Comparison of ENCODE assay signal across 20 mouse cellular contexts in the genomic region with DNA sequence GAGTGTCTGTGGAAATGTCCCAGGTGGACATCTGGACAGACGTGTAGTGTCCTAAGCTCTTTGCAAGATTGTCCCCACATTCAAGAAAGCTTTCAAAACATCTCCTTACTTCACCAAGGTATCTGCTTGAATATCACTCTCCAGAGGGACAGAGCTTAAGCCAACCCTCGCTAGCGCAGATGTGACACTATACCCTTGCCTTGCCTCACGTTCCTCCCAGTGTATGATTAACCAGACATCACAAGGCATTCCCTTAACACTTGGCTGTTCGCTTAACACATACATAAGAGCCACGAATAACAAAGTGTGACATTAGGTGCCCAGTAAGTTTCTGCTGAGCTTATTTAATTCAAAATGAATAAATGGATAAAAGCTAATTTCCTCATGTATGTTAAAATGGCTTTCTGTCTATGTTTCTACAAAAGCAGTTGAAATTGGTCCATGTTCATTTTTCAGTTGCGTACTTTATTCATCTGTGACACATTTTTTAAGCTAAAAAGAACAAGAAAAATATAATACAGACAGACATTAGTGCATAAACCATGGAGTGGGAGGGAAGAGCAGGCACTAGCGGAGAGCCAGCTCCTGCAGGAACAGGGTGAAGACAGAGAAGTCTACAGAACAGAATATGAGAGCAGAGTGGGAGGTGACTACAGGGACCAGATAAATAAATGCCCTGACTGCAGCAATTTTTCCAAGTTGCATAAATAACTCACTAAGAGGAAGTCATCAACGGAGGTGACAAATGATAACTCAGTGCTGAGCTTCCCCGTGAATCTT.
DNase-seq lines count a peak whose midpoint lies in the region; ATAC-seq and TF ChIP-seq lines count a peak whose summit lies in the region.
"Had no signal": no experiment of that assay in that cellular context is flagged by ENCODE, and none has a peak within 500 bp of the region (broad histone marks: within the 10 kb centered on the region; RNA-seq: fewer than 3 reads in every experiment).

No protein-coding gene starts in this region.

- no peaks in the 10 kb centered on the region for H3K36me3 ChIP-seq in hindbrain, embryonic 12.5 days
- no peaks in the 10 kb centered on the region for H3K36me3 ChIP-seq in hindbrain, embryonic 11.5 days (ENCODE audit: control insufficient read depth, insufficient read depth, low read length)
- no peaks in the 10 kb centered on the region for H3K36me3 ChIP-seq in kidney, embryonic 16.5 days (ENCODE audit: insufficient read depth, low read length)
- no peaks in the 10 kb centered on the region for H3K36me3 ChIP-seq in lung, embryonic 14.5 days (ENCODE audit: insufficient read depth)
- H3K36me3 ChIP-seq in lung, postnatal 0 days (ENCODE audit: insufficient read depth, low read length), result no peaks in the 10 kb centered on the region
- H3K36me3 ChIP-seq: embryonic facial prominence, embryonic 13.5 days; forebrain, embryonic 12.5 days; heart, embryonic 15.5 days; hindbrain, embryonic 10.5 days had no signal

- H3K9me3 ChIP-seq in hindbrain, embryonic 12.5 days (replicated peaks), result no peaks in the 10 kb centered on the region
- no peaks in the 10 kb centered on the region for H3K9me3 ChIP-seq in hindbrain, embryonic 11.5 days (ENCODE audit: control insufficient read depth, low read length)
- no peaks in the 10 kb centered on the region for H3K9me3 ChIP-seq in kidney, embryonic 16.5 days (ENCODE audit: low read length)
- H3K9me3 ChIP-seq in lung, embryonic 14.5 days (ENCODE audit: low read depth, low read length), result no peaks in the 10 kb centered on the region
- no peaks in the 10 kb centered on the region for H3K9me3 ChIP-seq in lung, postnatal 0 days (ENCODE audit: low read length)
- H3K9me3 ChIP-seq: embryonic facial prominence, embryonic 13.5 days; forebrain, embryonic 12.5 days; heart, embryonic 15.5 days; hindbrain, embryonic 10.5 days had no signal

- no peak overlapping the region for H3K4me2 ChIP-seq in hindbrain, embryonic 12.5 days (replicated peaks)
- no peak overlapping the region for H3K4me2 ChIP-seq in hindbrain, embryonic 11.5 days (replicated peaks; ENCODE audit: low read depth, low read length)
- no peak overlapping the region for H3K4me2 ChIP-seq in kidney, embryonic 16.5 days (replicated peaks; ENCODE audit: low read depth, low read length)
- no peak overlapping the region for H3K4me2 ChIP-seq in lung, embryonic 14.5 days
- no peak overlapping the region for H3K4me2 ChIP-seq in lung, postnatal 0 days (replicated peaks; ENCODE audit: low read depth, low read length)
- H3K4me2 ChIP-seq: embryonic facial prominence, embryonic 13.5 days; forebrain, embryonic 12.5 days; heart, embryonic 15.5 days had no signal

- H3K27me3 ChIP-seq in hindbrain, embryonic 12.5 days, result peaks cover 3% of the 10 kb centered on the region
- H3K27me3 ChIP-seq in hindbrain, embryonic 11.5 days (ENCODE audit: control insufficient read depth, insufficient read depth, low read length), result no peaks in the 10 kb centered on the region
- H3K27me3 ChIP-seq in kidney, embryonic 16.5 days (ENCODE audit: insufficient read depth, low read length), result 0 out of 2 replicates have a peak, but pooled peaks cover 6% of the 10 kb centered on the region
- H3K27me3 ChIP-seq in lung, embryonic 14.5 days (ENCODE audit: insufficient read depth, low read length), result no peaks in the 10 kb centered on the region
- no peaks in the 10 kb centered on the region for H3K27me3 ChIP-seq in lung, postnatal 0 days (replicated peaks; ENCODE audit: insufficient read depth, low read length)
- H3K27me3 ChIP-seq: heart, embryonic 15.5 days had no signal

- no peak for TF ChIP-seq EP300 in lung, postnatal 0 days (IDR thresholded peaks at IDR 0.05)

- no peak for ATAC-seq in hindbrain, embryonic 12.5 days (ENCODE audit: low FRiP score)
- ATAC-seq in hindbrain, embryonic 11.5 days (ENCODE audit: low FRiP score), result no peak
- peak; percentile 74; the same call in 1 of the 2 replicates for ATAC-seq in kidney, embryonic 16.5 days (ENCODE audit: low FRiP score, low TSS enrichment)
- ATAC-seq in lung, embryonic 14.5 days (ENCODE audit: insufficient read depth), result no peak
- ATAC-seq in lung, postnatal 0 days, result no peak
- ATAC-seq: forebrain, embryonic 16.5 days; hindbrain, embryonic 16.5 days had no signal

- TF ChIP-seq CTCF in lung, embryonic 14.5 days (IDR thresholded peaks at IDR 0.05; ENCODE audit: low read depth), result no peak
- TF ChIP-seq CTCF in lung, postnatal 0 days (IDR thresholded peaks at IDR 0.05), result no peak

- WGBS in hindbrain, embryonic 12.5 days, result 76% methylated on average over 10 of the region's 10 CpGs
- WGBS in hindbrain, embryonic 11.5 days, result 69% methylated on average over 10 of the region's 10 CpGs
- WGBS in kidney, embryonic 16.5 days, result 43% methylated on average over 10 of the region's 10 CpGs
- 42% methylated on average over 10 of the region's 10 CpGs for WGBS in lung, embryonic 14.5 days
- 45% methylated on average over 10 of the region's 10 CpGs for WGBS in lung, postnatal 0 days

- H3K4me3 ChIP-seq in hindbrain, embryonic 12.5 days, result no peak overlapping the region
- H3K4me3 ChIP-seq in hindbrain, embryonic 11.5 days (ENCODE audit: low read depth, low read length), result no peak overlapping the region
- no peak overlapping the region for H3K4me3 ChIP-seq in kidney, embryonic 16.5 days (ENCODE audit: low read length)
- H3K4me3 ChIP-seq in lung, embryonic 14.5 days (ENCODE audit: low read depth, low read length), result no peak overlapping the region
- no peak overlapping the region for H3K4me3 ChIP-seq in lung, postnatal 0 days (ENCODE audit: low read depth, low read length)
- H3K4me3 ChIP-seq: embryonic facial prominence, embryonic 13.5 days; forebrain, embryonic 12.5 days; gastrocnemius, adult 2 months; heart, embryonic 15.5 days; hindbrain, embryonic 10.5 days had no signal

- H3K4me1 ChIP-seq in hindbrain, embryonic 12.5 days, result peaks cover 18% of the 10 kb centered on the region
- H3K4me1 ChIP-seq in hindbrain, embryonic 11.5 days (replicated peaks; ENCODE audit: control insufficient read depth, insufficient read depth, low read length), result no peaks in the 10 kb centered on the region
- H3K4me1 ChIP-seq in kidney, embryonic 16.5 days (ENCODE audit: insufficient read depth, low read length), result peaks cover 37% of the 10 kb centered on the region
- 0 out of 2 replicates have a peak, but pooled peaks cover 4% of the 10 kb centered on the region for H3K4me1 ChIP-seq in lung, embryonic 14.5 days (ENCODE audit: insufficient read depth)
- no peaks in the 10 kb centered on the region for H3K4me1 ChIP-seq in lung, postnatal 0 days (ENCODE audit: insufficient read depth, low read depth, low read length)

- H3K9ac ChIP-seq in hindbrain, embryonic 12.5 days, result no peak overlapping the region
- H3K9ac ChIP-seq in hindbrain, embryonic 11.5 days (ENCODE audit: low read depth, low read length), result no peak overlapping the region
- no peak overlapping the region for H3K9ac ChIP-seq in kidney, embryonic 16.5 days (replicated peaks; ENCODE audit: low read length)
- H3K9ac ChIP-seq in lung, embryonic 14.5 days, result no peak overlapping the region
- H3K9ac ChIP-seq in lung, postnatal 0 days (replicated peaks; ENCODE audit: low read depth), result no peak overlapping the region
- H3K9ac ChIP-seq: embryonic facial prominence, embryonic 13.5 days; forebrain, embryonic 12.5 days; heart, embryonic 15.5 days had no signal

- H3K27ac ChIP-seq in hindbrain, embryonic 12.5 days, result 0 out of 2 replicates have a peak overlapping the region, but pooled peaks have one; percentile 23
- H3K27ac ChIP-seq in hindbrain, embryonic 11.5 days (ENCODE audit: low read depth, low read length), result no peak overlapping the region
- H3K27ac ChIP-seq in kidney, embryonic 16.5 days (ENCODE audit: low read length), result no peak overlapping the region
- no peak overlapping the region for H3K27ac ChIP-seq in lung, embryonic 14.5 days (ENCODE audit: low read depth)
- H3K27ac ChIP-seq in lung, postnatal 0 days (ENCODE audit: low read length), result no peak overlapping the region
- H3K27ac ChIP-seq: embryonic facial prominence, embryonic 13.5 days; forebrain, embryonic 12.5 days; gastrocnemius, adult 2 months; heart, embryonic 15.5 days; hindbrain, embryonic 10.5 days had no signal

- DNase-seq in hindbrain, embryonic 11.5 days (ENCODE audit: low spot score), result no peak
- no peak for DNase-seq in kidney, postnatal 14 days
- DNase-seq in lung, embryonic 14.5 days, result peak; percentile 34
- DNase-seq in lung, postnatal 0 days (ENCODE audit: low spot score), result no peak
- DNase-seq in yolk sac, embryonic 10.5 days (ENCODE audit: low spot score), result peak; percentile 55
- no peak for DNase-seq in cerebellum, adult 11 months
- DNase-seq: adrenal gland, adult 2 months; adrenal gland, postnatal 25 days; cerebellum, adult 8-10 months; cerebellum, postnatal 14 days; gastrocnemius, adult 2 months; gastrocnemius, postnatal 25 days had no signal

Comparison
In these comparisons a context has a peak if more than half of its experiments do, and no peak if none do; other contexts are left out.
1. DNase-seq: peak in lung, embryonic 14.5 days (single experiment) and yolk sac, embryonic 10.5 days (single experiment); none in hindbrain, embryonic 11.5 days (single experiment), kidney, postnatal 14 days (single experiment), lung, postnatal 0 days (single experiment) and cerebellum, adult 11 months (single experiment).